Mouse (Mus musculus) heart, adult 2 months (tissue): ENCODE results near the gene Grin2c. TPM values are rescaled to one million over a fixed set of nuclear protein-coding genes. Genes with fewer than 3 reads are reported as not detected.

Experiments used
- DNase-seq, 2 experiments: peaks; one replicate each; pipeline ENCODE4 v3.0.0; 2021
- H3K27ac ChIP-seq: fragments of 200-600 bp; 2 replicates; pipeline ENCODE4 v1.8.1; 2022
- H3K27me3 ChIP-seq: fragments of 200-500 bp; 2 replicates; pipeline ENCODE4 v1.6.1; 2012; ENCODE audit warnings: mild to moderate bottlenecking, low read length, inconsistent platforms, mixed read lengths; ENCODE audit not compliant: control insufficient read depth, insufficient read depth
- H3K36me3 ChIP-seq: fragments of 200-500 bp; 2 replicates; pipeline ENCODE4 v1.6.1; 2012; ENCODE audit warnings: low read length, inconsistent platforms; ENCODE audit not compliant: control insufficient read depth, insufficient read depth
- H3K4me1 ChIP-seq: fragments of 200-500 bp; 2 replicates; pipeline ENCODE4 v1.6.1; 2011; ENCODE audit warnings: low read length; ENCODE audit not compliant: control insufficient read depth, insufficient read depth
- H3K4me3 ChIP-seq: fragments of 200-600 bp; 2 replicates; pipeline ENCODE4 v1.8.1; 2022
- H3K79me2 ChIP-seq: fragments of 200-500 bp; replicated peaks from 2 replicates; pipeline ENCODE4 v1.6.1; 2012; ENCODE audit warnings: mild to moderate bottlenecking, inconsistent platforms, low read length, moderate library complexity, mixed read lengths; ENCODE audit not compliant: control insufficient read depth, insufficient read depth
- H3K9ac ChIP-seq: fragments of 200-500 bp; 2 replicates; pipeline ENCODE4 v1.6.1; 2012; ENCODE audit warnings: low read depth, mild to moderate bottlenecking, control low read depth, inconsistent platforms, low read length, mixed read lengths
- CTCF ChIP-seq: fragments of 200-600 bp; IDR thresholded peaks from 2 replicates; pipeline ENCODE4 v1.8.1; 2022; ENCODE audit warnings: antibody characterized with exemption, mild to moderate bottlenecking, moderate library complexity
- EP300 ChIP-seq: fragments of 200-500 bp; IDR thresholded peaks from 2 replicates; pipeline ENCODE4 v1.6.1; 2011; ENCODE audit warnings: low read depth, low read length, control low read depth; ENCODE audit not compliant: insufficient read depth
- POLR2A ChIP-seq: fragments of 200-500 bp; IDR thresholded peaks from 2 replicates; pipeline ENCODE4 v1.6.1; 2011; ENCODE audit warnings: mild to moderate bottlenecking, low read depth, low read length, control low read depth; ENCODE audit not compliant: insufficient read depth
- WGBS: fragments of 180-500 bp; shearing (Covaris S2); methylation state at CpG from one replicate; pipeline ENCODE4 v1.1.7; 2018; 5-methylcytosine and 5-hydroxymethylcytosine counted together
- intact Hi-C: fragments of 180-260 bp; cut with DNase I; formaldehyde crosslinking; loops from one replicate; pipeline ENCODE4 v1.15.1; 2025
- long read RNA-seq: library from polyadenylated mRNA; stranded (forward); transcript quantifications from one replicate; pipeline ENCODE4 v2.0.0, GENCODE M21; 2021
- polyA plus RNA-seq: library from polyadenylated mRNA; depleted of rRNA; stranded (reverse); fragments of >200 nt; gene quantifications from 2 replicates; pipeline ENCODE4 v1.2.3, GENCODE M21; 2012; rRNA removed
- total RNA-seq, 2 experiments: library from RNA; stranded (reverse); gene quantifications; 2 replicates each; pipeline ENCODE4 v1.2.3; 2021

Gene Grin2c
- under 1 TPM; 0.25 to 0.26 TPM for total RNA-seq
- polyA plus RNA-seq = 1.6 and 2.0 TPM in 2 replicates
- long read RNA-seq = 0 reads

DNA sequence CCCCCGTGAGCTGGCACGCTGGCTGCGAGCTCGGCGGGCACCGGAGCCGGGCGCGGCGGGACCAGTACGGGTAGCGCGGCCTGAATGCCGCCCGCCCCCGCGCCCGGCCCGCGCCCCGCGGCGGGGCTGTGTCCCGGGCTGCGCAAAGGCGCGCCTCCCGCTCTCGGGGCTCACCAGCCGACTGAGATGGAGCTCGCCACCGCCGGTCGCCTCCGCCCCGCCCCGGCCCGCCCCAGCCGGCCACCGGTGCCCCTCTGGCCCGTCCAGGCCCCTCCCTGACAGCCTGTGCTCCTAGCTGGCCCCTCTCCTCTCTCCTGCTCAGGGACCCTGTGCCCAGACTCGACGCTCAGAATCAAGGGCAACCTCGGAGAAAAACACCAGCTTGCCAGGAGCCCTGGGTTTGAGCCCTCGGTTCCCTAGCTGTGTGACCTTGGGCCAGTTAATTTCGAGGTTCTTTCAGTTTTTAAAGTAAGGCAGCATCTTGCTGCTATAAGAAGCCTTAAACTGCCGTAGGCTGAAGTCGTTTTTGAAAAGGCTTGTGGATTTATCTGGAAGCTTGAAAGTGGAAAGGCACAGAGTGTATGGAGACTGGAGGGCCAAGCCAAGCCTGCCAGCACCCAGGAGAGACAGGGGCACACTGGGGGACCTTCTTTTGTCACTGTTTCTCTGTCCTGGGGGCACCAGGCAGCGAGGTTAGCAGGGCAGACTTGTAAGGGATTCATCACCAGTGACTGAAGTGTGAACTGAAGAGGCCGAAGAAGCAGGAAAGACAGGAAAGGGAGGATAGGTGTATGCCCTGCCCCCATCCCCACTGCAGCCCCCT, at the start of gene Grin2c:
TSS of gene Grin2c (minus strand) at position 183 of the 823 bp plus-strand sequence.
- Histone ChIP-seq H3K79me2 (no peaks in the 10 kb centered on the region), H3K27ac (no peak within 1 kb of the TSS), H3K36me3 (no peaks in the 10 kb centered on the region), H3K4me1 (no peaks in the 10 kb centered on the region; the same call in 1 of the 2 replicates), H3K9ac (peak within 1 kb of the TSS; percentile 5; the same call in 1 of the 2 replicates), H3K27me3 (peaks cover 9% of the 10 kb centered on the region), H3K4me3 (peak within 1 kb of the TSS; percentile 20; the same call in 1 of the 2 replicates)
- 11% methylated on average over 45 of the region's 50 CpGs for WGBS
- intact Hi-C loops = no loop called here
- no peak for DNase-seq
- TF ChIP-seq EP300 (no peak), POLR2A (no peak), CTCF (no peak)

DNA sequence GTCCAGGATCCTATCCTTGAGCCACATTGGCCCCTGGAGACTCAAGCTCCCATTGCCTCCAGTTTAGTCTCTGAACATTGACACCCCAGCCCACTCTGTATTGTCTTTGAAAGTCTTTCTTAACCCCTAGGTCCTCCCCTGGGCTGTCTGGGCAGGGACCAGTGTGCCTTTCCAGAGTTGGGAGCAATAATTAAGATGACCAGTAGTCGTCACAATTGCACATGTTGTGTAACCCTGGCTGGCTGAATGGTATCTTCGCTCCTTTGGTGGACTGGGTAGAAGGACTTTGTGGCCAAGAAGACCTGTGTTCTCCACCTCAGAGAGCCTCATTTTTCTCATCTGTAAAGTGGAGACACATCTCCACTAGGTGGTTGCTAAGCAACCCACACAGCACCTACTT, 47.2 kb upstream of the Grin2c start:
- 15% methylated on average over 2 of the region's 2 CpGs for WGBS
- H3K4me1 ChIP-seq = no peaks in the 10 kb centered on the region
- no peak for TF ChIP-seq EP300
- TF ChIP-seq CTCF = peak; percentile 50
- no peak for TF ChIP-seq POLR2A
- H3K79me2 ChIP-seq = no peaks in the 10 kb centered on the region
- no peak for DNase-seq
- no peak overlapping the region for H3K27ac ChIP-seq
- H3K9ac ChIP-seq = no peak overlapping the region
- intact Hi-C loops = loop anchor here (5.0 kb wide), 1 partner anchor 38 kb away; no protein-coding TSS in a partner anchor
- no peak overlapping the region for H3K4me3 ChIP-seq
- peaks cover 11% of the 10 kb centered on the region for H3K27me3 ChIP-seq
- no peaks in the 10 kb centered on the region for H3K36me3 ChIP-seq

DNA sequence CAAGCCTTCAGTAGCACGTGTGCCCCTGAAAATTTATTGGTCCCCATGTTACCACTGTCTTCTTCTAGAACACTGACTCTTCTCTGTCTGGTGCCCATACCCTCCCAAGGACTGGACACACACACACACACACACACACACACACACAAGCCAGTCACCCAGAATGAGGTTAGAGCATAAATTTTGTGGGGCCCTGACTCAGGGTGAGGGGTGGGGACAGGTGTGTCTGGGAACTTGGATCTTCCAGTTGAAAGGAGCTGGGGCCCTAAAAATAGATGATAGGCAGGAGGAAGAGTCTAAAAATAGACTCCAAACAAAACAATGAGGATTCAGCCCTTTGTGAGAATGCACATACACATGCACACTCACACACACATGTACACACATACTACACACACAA, 41.7 kb upstream of the Grin2c start:
- no peaks in the 10 kb centered on the region for H3K4me1 ChIP-seq
- WGBS = 67% methylated on average over 1 of the region's 1 CpGs
- H3K4me3 ChIP-seq = no peak overlapping the region
- H3K27me3 ChIP-seq = no peaks in the 10 kb centered on the region
- H3K79me2 ChIP-seq = no peaks in the 10 kb centered on the region
- DNase-seq = no peak
- no peak overlapping the region for H3K9ac ChIP-seq
- no peak for TF ChIP-seq CTCF
- TF ChIP-seq EP300 = no peak
- TF ChIP-seq POLR2A = no peak
- no peaks in the 10 kb centered on the region for H3K36me3 ChIP-seq
- intact Hi-C loops = no loop called here
- no peak overlapping the region for H3K27ac ChIP-seq

DNA sequence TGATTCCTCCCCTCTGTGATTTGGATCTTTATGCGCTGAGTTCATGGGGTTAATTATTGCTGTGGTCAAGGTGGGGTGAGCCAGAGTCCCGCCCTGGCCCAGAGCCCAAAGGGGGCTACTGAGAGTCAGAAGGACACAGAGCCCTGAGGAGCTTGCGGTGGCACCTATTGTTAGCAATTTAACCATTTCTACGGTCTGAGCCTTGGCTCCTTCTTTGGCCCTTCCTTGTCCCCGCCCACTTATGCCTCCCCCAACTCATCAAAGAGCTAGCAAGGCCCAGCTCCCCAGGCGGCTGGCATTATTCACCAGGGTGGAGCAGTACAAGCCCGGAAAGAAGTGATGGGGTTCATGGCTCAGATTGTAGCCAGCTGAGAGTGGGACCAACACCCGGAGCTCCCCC, 39.8 kb upstream of the Grin2c start, which contains the start of gene Otop2:
TSS of gene Otop2 (plus strand) at position 301 of the 400 bp plus-strand sequence.
- no peak within 1 kb of the TSS for H3K27ac ChIP-seq
- H3K79me2 ChIP-seq = no peaks in the 10 kb centered on the region
- no peak for TF ChIP-seq EP300
- no peak for TF ChIP-seq POLR2A
- no peak within 1 kb of the TSS for H3K9ac ChIP-seq
- 51% methylated on average over 8 of the region's 8 CpGs for WGBS
- intact Hi-C loops = no loop called here
- no peaks in the 10 kb centered on the region for H3K36me3 ChIP-seq
- no peaks in the 10 kb centered on the region for H3K27me3 ChIP-seq
- DNase-seq = no peak
- no peak within 1 kb of the TSS for H3K4me3 ChIP-seq
- no peaks in the 10 kb centered on the region for H3K4me1 ChIP-seq

- Histone ChIP-seq H3K9ac (no peak overlapping the region), H3K4me1 (no peaks in the 10 kb centered on the region), H3K27me3 (no peaks in the 10 kb centered on the region), H3K36me3 (no peaks in the 10 kb centered on the region), H3K4me3 (no peak overlapping the region), H3K79me2 (no peaks in the 10 kb centered on the region), H3K27ac (no peak overlapping the region)
- intact Hi-C loops = no loop called here
- TF ChIP-seq EP300 = no peak
- TF ChIP-seq POLR2A = no peak
- no peak for TF ChIP-seq CTCF
- DNase-seq = no peak
- WGBS = 55% methylated on average over 8 of the region's 8 CpGs
Observed at GRCm38 (mm10) chr11:115303167-115303566, 36.1 kb upstream of the Grin2c start.

DNA sequence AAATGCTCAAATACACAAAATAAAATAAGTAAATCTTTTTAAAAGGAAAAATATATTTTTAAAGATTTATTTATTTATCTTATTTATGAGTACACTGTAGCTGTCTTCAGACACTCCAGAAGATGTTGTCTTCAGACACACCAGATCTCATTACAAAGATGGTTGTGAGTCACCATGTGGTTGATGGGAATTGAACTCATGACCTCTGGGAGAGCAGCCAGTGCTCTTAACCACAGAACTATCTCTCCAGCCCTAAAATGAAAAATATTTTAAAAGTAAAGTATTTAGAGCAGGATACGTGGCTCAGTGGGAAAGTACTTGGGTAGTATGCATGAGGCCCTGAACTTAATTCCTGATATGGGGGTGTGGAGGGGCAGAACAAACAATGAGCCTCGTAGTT, 34.3 kb upstream of the Grin2c start:
- H3K27ac ChIP-seq = no peak overlapping the region
- no peak overlapping the region for H3K9ac ChIP-seq
- no peaks in the 10 kb centered on the region for H3K79me2 ChIP-seq
- 83% methylated on average over 2 of the region's 2 CpGs for WGBS
- TF ChIP-seq CTCF (no peak), EP300 (no peak), POLR2A (no peak)
- no peaks in the 10 kb centered on the region for H3K36me3 ChIP-seq
- no peaks in the 10 kb centered on the region for H3K4me1 ChIP-seq
- DNase-seq = no peak
- H3K27me3 ChIP-seq = 0 out of 2 replicates have a peak, but pooled peaks cover 3% of the 10 kb centered on the region
- no peak overlapping the region for H3K4me3 ChIP-seq
- intact Hi-C loops = no loop called here
